Mouse (Mus musculus): ENCODE data around the gene Tarbp1. TPM values are rescaled to one million over a fixed set of nuclear protein-coding genes. Genes with fewer than 3 reads are reported as not detected.

Gene Tarbp1
- 10.4 and 12.9 TPM in 2 replicates for polyA plus RNA-seq (2012; rRNA removed)

- H3K27me3 ChIP-seq (ENCODE audit: control insufficient read depth, insufficient read depth, low read length), result no peaks in the 10 kb centered on the region
- TF ChIP-seq CTCF (IDR thresholded peaks at IDR 0.05; ENCODE audit: borderline replicate concordance, control insufficient read depth, extremely low read depth, insufficient read depth, low read length, poor library complexity) (0 out of 2 replicates have a peak, but pooled peaks have one; percentile 41), POLR2A (IDR thresholded peaks at IDR 0.05; ENCODE audit: control insufficient read depth, extremely low read depth, insufficient read depth, low read length, poor library complexity) (peak; percentile 63; the same call in 1 of the 2 replicates)
- no peak within 1 kb of the TSS for H3K27ac ChIP-seq (ENCODE audit: control insufficient read depth, insufficient read depth, low read length)
- WGBS, result under 1% methylated on average over 124 of the region's 124 CpGs
- H3K4me1 ChIP-seq (replicated peaks; ENCODE audit: control insufficient read depth, insufficient read depth, low read length), result peaks cover 8% of the 10 kb centered on the region
- H3K4me3 ChIP-seq (ENCODE audit: control insufficient read depth, insufficient read depth, low read length), result peak within 1 kb of the TSS; percentile 63
- peak; percentile 93 for DNase-seq
- no peaks in the 10 kb centered on the region; the same call in 1 of the 2 replicates for H3K36me3 ChIP-seq (ENCODE audit: control insufficient read depth, insufficient read depth, low read length)
Measured at GRCm38 (mm10) chr8:126474299-126475187, at the start of gene Tarbp1. TSS of gene Tarbp1 (minus strand) at chr8:126475065.

- TF ChIP-seq POLR2A (IDR thresholded peaks at IDR 0.05; ENCODE audit: control insufficient read depth, extremely low read depth, insufficient read depth, low read length, poor library complexity) (no peak), CTCF (IDR thresholded peaks at IDR 0.05; ENCODE audit: borderline replicate concordance, control insufficient read depth, extremely low read depth, insufficient read depth, low read length, poor library complexity) (no peak)
- H3K27me3 ChIP-seq (ENCODE audit: control insufficient read depth, insufficient read depth, low read length), result no peaks in the 10 kb centered on the region
- no peak overlapping the region for H3K4me3 ChIP-seq (ENCODE audit: control insufficient read depth, insufficient read depth, low read length)
- 93% methylated on average over 18 of the region's 18 CpGs for WGBS
- DNase-seq, result no peak
- H3K27ac ChIP-seq (ENCODE audit: control insufficient read depth, insufficient read depth, low read length), result no peak overlapping the region
- H3K36me3 ChIP-seq (ENCODE audit: control insufficient read depth, insufficient read depth, low read length), result no peaks in the 10 kb centered on the region
- no peaks in the 10 kb centered on the region; the same call in 1 of the 2 replicates for H3K4me1 ChIP-seq (replicated peaks; ENCODE audit: control insufficient read depth, insufficient read depth, low read length)
Measured at GRCm38 (mm10) chr8:126524233-126524985, 49.5 kb upstream of the Tarbp1 start.

GRCm38 (mm10) chr8:126523060-126523574, 48.3 kb upstream of the Tarbp1 start:
- no peak for DNase-seq
- no peak overlapping the region for H3K27ac ChIP-seq (ENCODE audit: control insufficient read depth, insufficient read depth, low read length)

GRCm38 (mm10) chr8:126519447-126519975, 44.6 kb upstream of the Tarbp1 start:
- no peaks in the 10 kb centered on the region for H3K27me3 ChIP-seq (ENCODE audit: control insufficient read depth, insufficient read depth, low read length)
- 95% methylated on average over 4 of the region's 4 CpGs for WGBS
- H3K4me1 ChIP-seq (replicated peaks; ENCODE audit: control insufficient read depth, insufficient read depth, low read length), result no peaks in the 10 kb centered on the region
- TF ChIP-seq CTCF (IDR thresholded peaks at IDR 0.05; ENCODE audit: borderline replicate concordance, control insufficient read depth, extremely low read depth, insufficient read depth, low read length, poor library complexity) (no peak), POLR2A (IDR thresholded peaks at IDR 0.05; ENCODE audit: control insufficient read depth, extremely low read depth, insufficient read depth, low read length, poor library complexity) (no peak)
- H3K36me3 ChIP-seq (ENCODE audit: control insufficient read depth, insufficient read depth, low read length), result no peaks in the 10 kb centered on the region
- no peak for DNase-seq
- no peak overlapping the region for H3K4me3 ChIP-seq (ENCODE audit: control insufficient read depth, insufficient read depth, low read length)
- H3K27ac ChIP-seq (ENCODE audit: control insufficient read depth, insufficient read depth, low read length), result no peak overlapping the region

More at GRCm38 (mm10) chr8:126523060-126523574, 48.3 kb upstream of the Tarbp1 start:
- Histone ChIP-seq H3K36me3 (ENCODE audit: control insufficient read depth, insufficient read depth, low read length) (no peaks in the 10 kb centered on the region), H3K27me3 (ENCODE audit: control insufficient read depth, insufficient read depth, low read length) (no peaks in the 10 kb centered on the region), H3K4me3 (ENCODE audit: control insufficient read depth, insufficient read depth, low read length) (no peak overlapping the region), H3K4me1 (replicated peaks; ENCODE audit: control insufficient read depth, insufficient read depth, low read length) (no peaks in the 10 kb centered on the region; the same call in 1 of the 2 replicates)
- WGBS, result 94% methylated on average over 11 of the region's 11 CpGs
- TF ChIP-seq CTCF (IDR thresholded peaks at IDR 0.05; ENCODE audit: borderline replicate concordance, control insufficient read depth, extremely low read depth, insufficient read depth, low read length, poor library complexity), result no peak
- TF ChIP-seq POLR2A (IDR thresholded peaks at IDR 0.05; ENCODE audit: control insufficient read depth, extremely low read depth, insufficient read depth, low read length, poor library complexity), result no peak

GRCm38 (mm10) chr8:126516620-126517577, 42.0 kb upstream of the Tarbp1 start:
- no peaks in the 10 kb centered on the region for H3K4me1 ChIP-seq (replicated peaks; ENCODE audit: control insufficient read depth, insufficient read depth, low read length)
- 37% methylated on average over 27 of the region's 27 CpGs for WGBS
- H3K27me3 ChIP-seq (ENCODE audit: control insufficient read depth, insufficient read depth, low read length), result no peaks in the 10 kb centered on the region
- no peak overlapping the region for H3K27ac ChIP-seq (ENCODE audit: control insufficient read depth, insufficient read depth, low read length)
- no peak for DNase-seq
- TF ChIP-seq CTCF (IDR thresholded peaks at IDR 0.05; ENCODE audit: borderline replicate concordance, control insufficient read depth, extremely low read depth, insufficient read depth, low read length, poor library complexity), result no peak
- TF ChIP-seq POLR2A (IDR thresholded peaks at IDR 0.05; ENCODE audit: control insufficient read depth, extremely low read depth, insufficient read depth, low read length, poor library complexity), result no peak
- H3K36me3 ChIP-seq (ENCODE audit: control insufficient read depth, insufficient read depth, low read length), result no peaks in the 10 kb centered on the region
- no peak overlapping the region for H3K4me3 ChIP-seq (ENCODE audit: control insufficient read depth, insufficient read depth, low read length)
